Mouse (Mus musculus): ENCODE measurements around the gene Exoc3l2.

DNA sequence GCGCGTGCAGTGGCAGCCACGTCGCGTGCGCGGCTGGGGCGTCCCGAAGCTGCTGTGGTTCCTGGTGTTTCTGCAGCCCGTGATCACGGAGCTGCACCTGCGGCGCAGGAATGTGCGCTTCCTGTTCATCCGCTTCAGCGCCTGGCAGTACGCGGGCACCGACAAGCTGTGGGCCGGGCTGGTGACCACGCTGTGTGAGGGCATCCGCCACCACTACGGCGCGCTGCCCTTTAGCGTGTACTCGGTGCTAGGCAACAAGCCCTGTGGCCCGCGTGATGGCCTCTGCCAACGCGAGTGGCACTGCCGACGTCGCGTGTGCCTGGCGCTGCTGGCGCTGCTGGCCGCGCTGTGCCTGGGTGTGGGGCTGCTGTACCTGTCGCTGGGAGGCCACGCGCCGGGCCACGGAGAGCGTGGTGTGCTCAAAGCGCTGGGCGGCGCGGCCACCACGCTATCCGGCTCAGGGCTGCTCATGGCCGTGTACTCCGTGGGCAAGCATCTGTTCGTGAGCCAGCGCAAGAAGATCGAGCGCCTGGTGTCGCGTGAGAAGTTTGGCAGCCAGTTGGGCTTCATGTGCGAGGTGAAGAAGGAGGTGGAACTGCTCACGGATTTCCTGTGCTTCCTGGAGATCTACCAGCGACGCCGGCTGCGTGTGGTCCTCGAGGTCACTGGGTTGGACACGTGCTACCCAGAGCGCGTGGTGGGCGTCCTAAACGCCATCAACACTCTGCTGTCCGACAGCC lies 60.1 kb downstream of the Exoc3l2 start:
- TF ChIP-seq CTCF (IDR thresholded peaks at IDR 0.05; ENCODE audit: control insufficient read depth, insufficient read depth, insufficient read length) (no peak), CEBPB (IDR thresholded peaks at IDR 0.05; ENCODE audit: low read depth) (no peak), MYOG (IDR thresholded peaks at IDR 0.05; ENCODE audit: control insufficient read depth, extremely low read depth, insufficient read length) (no peak), USF1 (IDR thresholded peaks at IDR 0.05; ENCODE audit: low read depth) (no peak), MYOD1 (IDR thresholded peaks at IDR 0.05; ENCODE audit: control insufficient read depth, insufficient read length, low read depth) (no peak), MAX (IDR thresholded peaks at IDR 0.05) (no peak)
